Mouse (Mus musculus) fibroblast of lung, adult 2 months (primary cell): ENCODE data around the gene Oxct1.

ENCODE experiments used
- DNase-seq: peaks from one replicate; pipeline ENCODE4 v3.0.0-alpha.2; 2011; ENCODE audit warnings: low read depth

Gene Oxct1

GRCm38 (mm10) chr15:4124648-4125047 lies 98.5 kb downstream of the Oxct1 start:
- DNase-seq = no peak

GRCm38 (mm10) chr15:4138524-4138923 lies 112.3 kb downstream of the Oxct1 start:
- no peak for DNase-seq

GRCm38 (mm10) chr15:4139516-4139915 lies 113.3 kb downstream of the Oxct1 start:
- no peak for DNase-seq

GRCm38 (mm10) chr15:4145352-4145751 lies 119.2 kb downstream of the Oxct1 start:
- DNase-seq = no peak

- no peak for DNase-seq
These were observed 121.5 kb downstream of the Oxct1 start for GRCm38 (mm10) chr15:4147700-4148099.

GRCm38 (mm10) chr15:4148649-4149389 lies 122.6 kb downstream of the Oxct1 start:
- no peak for DNase-seq

- DNase-seq = no peak
These were observed 128.5 kb downstream of the Oxct1 start for GRCm38 (mm10) chr15:4154646-4155045.

- no peak for DNase-seq
These were observed 141.8 kb downstream of the Oxct1 start for GRCm38 (mm10) chr15:4167946-4168345.

GRCm38 (mm10) chr15:4171600-4171999 lies 145.4 kb downstream of the Oxct1 start:
- DNase-seq = no peak

GRCm38 (mm10) chr15:4197913-4198312 lies 171.7 kb downstream of the Oxct1 start:
- no peak for DNase-seq
